Mouse (Mus musculus) embryonic facial prominence, embryonic 12.5 days (tissue): ENCODE results near the gene Gm49383. TPM values are rescaled to one million over a fixed set of nuclear protein-coding genes. Genes with fewer than 3 reads are reported as not detected.

Source experiments
- ATAC-seq: fragments of 200-750 bp; cut with Nextera tagmentation; 2 replicates; pipeline ENCODE4 v1.8.0; 2017; ENCODE audit not compliant: insufficient number of reproducible peaks, insufficient read depth, low FRiP score, low TSS enrichment
- H3K27ac ChIP-seq: fragments of 300-500 bp; sonication (generic); 2 replicates; pipeline ENCODE4 v1.5.1; 2016; ENCODE audit warnings: mild to moderate bottlenecking
- H3K27me3 ChIP-seq: fragments of 300-500 bp; sonication (generic); 2 replicates; pipeline ENCODE4 v1.6.1; 2016; ENCODE audit warnings: mild to moderate bottlenecking, moderate library complexity
- H3K36me3 ChIP-seq: fragments of 300-500 bp; sonication (generic); 2 replicates; pipeline ENCODE4 v1.6.1; 2016; ENCODE audit warnings: mild to moderate bottlenecking
- H3K4me1 ChIP-seq: fragments of 300-500 bp; sonication (generic); 2 replicates; pipeline ENCODE4 v1.6.1; 2016
- H3K4me2 ChIP-seq: fragments of 300-500 bp; sonication (generic); replicated peaks from 2 replicates; pipeline ENCODE4 v1.6.1; 2016; ENCODE audit warnings: mild to moderate bottlenecking, moderate library complexity
- H3K4me3 ChIP-seq: fragments of 300-500 bp; sonication (generic); 2 replicates; pipeline ENCODE4 v1.5.1; 2016; ENCODE audit warnings: mild to moderate bottlenecking
- H3K9ac ChIP-seq: fragments of 300-500 bp; sonication (generic); 2 replicates; pipeline ENCODE4 v1.6.1; 2016; ENCODE audit warnings: mild to moderate bottlenecking, moderate library complexity
- H3K9me3 ChIP-seq: fragments of 300-500 bp; sonication (generic); 2 replicates; pipeline ENCODE4 v1.6.1; 2016; ENCODE audit warnings: mild to moderate bottlenecking, moderate library complexity
- WGBS: fragments of 180-500 bp; shearing (Covaris S2); methylation state at CpG from one replicate; pipeline ENCODE4 v1.1.7; 2016; 5-methylcytosine and 5-hydroxymethylcytosine counted together
- polyA plus RNA-seq: library from polyadenylated mRNA; unstranded; fragments of >200 nt; fragmentation: Nextera tagmentation; extraction: Ambion mirVana; gene quantifications from 2 replicates; pipeline ENCODE4 v1.2.1, GENCODE M21; 2016

Gene Gm49383
- polyA plus RNA-seq, 1 experiment from 2014 or later = 31.3 TPM

GRCm38 (mm10) chr12:69215000-69215785 is 18.3 kb upstream of the Gm49383 start:
- no peaks in the 10 kb centered on the region for H3K4me1 ChIP-seq
- no peak for ATAC-seq
- no peak overlapping the region for H3K9ac ChIP-seq
- no peaks in the 10 kb centered on the region for H3K27me3 ChIP-seq
- H3K4me2 ChIP-seq = no peak overlapping the region
- 84% methylated on average over 3 of the region's 3 CpGs for WGBS
- no peaks in the 10 kb centered on the region for H3K9me3 ChIP-seq
- peaks cover 68% of the 10 kb centered on the region for H3K36me3 ChIP-seq
- no peak overlapping the region for H3K27ac ChIP-seq
- H3K4me3 ChIP-seq = no peak overlapping the region

- no peaks in the 10 kb centered on the region for H3K4me1 ChIP-seq
- no peak overlapping the region for H3K4me2 ChIP-seq
- H3K27me3 ChIP-seq = no peaks in the 10 kb centered on the region
- H3K9ac ChIP-seq = no peak overlapping the region
- peaks cover 72% of the 10 kb centered on the region for H3K36me3 ChIP-seq
- no peak overlapping the region for H3K27ac ChIP-seq
- no peak for ATAC-seq
- 94% methylated on average over 7 of the region's 7 CpGs for WGBS
- no peaks in the 10 kb centered on the region for H3K9me3 ChIP-seq
- no peak overlapping the region for H3K4me3 ChIP-seq
These were observed 17.5 kb upstream of the Gm49383 start for GRCm38 (mm10) chr12:69214393-69214792.

GRCm38 (mm10) chr12:69213186-69213777 is 16.4 kb upstream of the Gm49383 start:
- Histone ChIP-seq H3K27me3 (no peaks in the 10 kb centered on the region), H3K4me2 (no peak overlapping the region), H3K9ac (no peak overlapping the region), H3K27ac (no peak overlapping the region), H3K9me3 (no peaks in the 10 kb centered on the region), H3K4me1 (no peaks in the 10 kb centered on the region), H3K4me3 (no peak overlapping the region), H3K36me3 (peaks cover 67% of the 10 kb centered on the region)
- WGBS = 94% methylated on average over 13 of the region's 13 CpGs
- no peak for ATAC-seq

- Histone ChIP-seq H3K36me3 (peaks cover 63% of the 10 kb centered on the region), H3K4me1 (no peaks in the 10 kb centered on the region), H3K27me3 (no peaks in the 10 kb centered on the region), H3K9me3 (no peaks in the 10 kb centered on the region), H3K4me2 (no peak overlapping the region), H3K27ac (no peak overlapping the region), H3K9ac (no peak overlapping the region), H3K4me3 (no peak overlapping the region)
- WGBS = 85% methylated on average over 5 of the region's 5 CpGs
- no peak for ATAC-seq
These were observed 14.2 kb upstream of the Gm49383 start for GRCm38 (mm10) chr12:69211057-69211456.

- Histone ChIP-seq H3K9me3 (no peaks in the 10 kb centered on the region), H3K4me1 (no peaks in the 10 kb centered on the region), H3K27me3 (no peaks in the 10 kb centered on the region), H3K9ac (no peak overlapping the region), H3K36me3 (peaks cover 60% of the 10 kb centered on the region), H3K4me2 (no peak overlapping the region), H3K27ac (no peak overlapping the region), H3K4me3 (no peak overlapping the region)
- 83% methylated on average over 18 of the region's 18 CpGs for WGBS
- no peak for ATAC-seq
These were observed 13.4 kb upstream of the Gm49383 start for GRCm38 (mm10) chr12:69210056-69210979.

GRCm38 (mm10) chr12:69208520-69208919 is 11.6 kb upstream of the Gm49383 start:
- no peak overlapping the region for H3K4me2 ChIP-seq
- no peaks in the 10 kb centered on the region for H3K9me3 ChIP-seq
- no peak overlapping the region for H3K4me3 ChIP-seq
- WGBS = 91% methylated on average over 2 of the region's 2 CpGs
- no peak overlapping the region for H3K9ac ChIP-seq
- no peaks in the 10 kb centered on the region for H3K4me1 ChIP-seq
- H3K36me3 ChIP-seq = peaks cover 49% of the 10 kb centered on the region
- H3K27me3 ChIP-seq = no peaks in the 10 kb centered on the region
- ATAC-seq = no peak
- no peak overlapping the region for H3K27ac ChIP-seq

- no peak for ATAC-seq
- Histone ChIP-seq H3K9me3 (no peaks in the 10 kb centered on the region), H3K4me2 (no peak overlapping the region), H3K4me1 (no peaks in the 10 kb centered on the region), H3K36me3 (peaks cover 45% of the 10 kb centered on the region), H3K4me3 (no peak overlapping the region), H3K27ac (no peak overlapping the region), H3K9ac (no peak overlapping the region), H3K27me3 (no peaks in the 10 kb centered on the region)
- 96% methylated on average over 7 of the region's 7 CpGs for WGBS
These were observed 11.0 kb upstream of the Gm49383 start for GRCm38 (mm10) chr12:69207926-69208325.

GRCm38 (mm10) chr12:69207396-69207795 is 10.5 kb upstream of the Gm49383 start:
- ATAC-seq = no peak

GRCm38 (mm10) chr12:69204052-69204833 is 7.3 kb upstream of the Gm49383 start, which contains the start of gene Gm49384:
Gm49384 (minus strand) TSS chr12:69204267.
- no peaks in the 10 kb centered on the region for H3K9me3 ChIP-seq
- H3K27me3 ChIP-seq = no peaks in the 10 kb centered on the region
- no peak within 1 kb of the TSS for H3K4me3 ChIP-seq
- ATAC-seq = no peak
- H3K4me2 ChIP-seq = no peak within 1 kb of the TSS
- peaks cover 40% of the 10 kb centered on the region for H3K36me3 ChIP-seq
- peaks cover under 1% of the 10 kb centered on the region; the same call in 1 of the 2 replicates for H3K4me1 ChIP-seq
- 90% methylated on average over 16 of the region's 16 CpGs for WGBS
- no peak within 1 kb of the TSS for H3K27ac ChIP-seq
- no peak within 1 kb of the TSS for H3K9ac ChIP-seq

More at GRCm38 (mm10) chr12:69207396-69207795, 10.5 kb upstream of the Gm49383 start:
- no peaks in the 10 kb centered on the region for H3K4me1 ChIP-seq
- no peak overlapping the region for H3K4me2 ChIP-seq
- WGBS = 94% methylated on average over 8 of the region's 8 CpGs
- H3K27ac ChIP-seq = no peak overlapping the region
- no peak overlapping the region for H3K4me3 ChIP-seq
- no peaks in the 10 kb centered on the region for H3K27me3 ChIP-seq
- peaks cover 43% of the 10 kb centered on the region for H3K36me3 ChIP-seq
- no peak overlapping the region for H3K9ac ChIP-seq
- H3K9me3 ChIP-seq = no peaks in the 10 kb centered on the region

GRCm38 (mm10) chr12:69198985-69199384 is 2.1 kb upstream of the Gm49383 start:
- H3K9me3 ChIP-seq = no peaks in the 10 kb centered on the region
- H3K4me3 ChIP-seq = no peak overlapping the region
- no peak for ATAC-seq
- no peaks in the 10 kb centered on the region for H3K27me3 ChIP-seq
- no peak overlapping the region for H3K9ac ChIP-seq
- H3K4me1 ChIP-seq = peaks cover 21% of the 10 kb centered on the region
- H3K27ac ChIP-seq = no peak overlapping the region
- peaks cover 23% of the 10 kb centered on the region for H3K36me3 ChIP-seq
- H3K4me2 ChIP-seq = no peak overlapping the region

GRCm38 (mm10) chr12:69198164-69198535 is 1.2 kb upstream of the Gm49383 start, which contains the start of gene Dnaaf2:
Dnaaf2 (minus strand) TSS chr12:69198429.
- Histone ChIP-seq H3K9me3 (no peaks in the 10 kb centered on the region), H3K27me3 (no peaks in the 10 kb centered on the region), H3K9ac (peak within 1 kb of the TSS; percentile 85), H3K36me3 (peaks cover 22% of the 10 kb centered on the region), H3K4me3 (peak within 1 kb of the TSS; percentile 89), H3K4me1 (peaks cover 21% of the 10 kb centered on the region), H3K4me2 (peak within 1 kb of the TSS; percentile 96), H3K27ac (peak within 1 kb of the TSS; percentile 88)
- WGBS = under 1% methylated on average over 18 of the region's 18 CpGs
- ATAC-seq = peak; percentile 48; the same call in 1 of the 2 replicates
